Mouse (Mus musculus) heart, adult 2 months (tissue): Measurements from ENCODE around the gene Ubac2. TPM values are rescaled to one million over a fixed set of nuclear protein-coding genes. Genes with fewer than 3 reads are reported as not detected.

Experiments
- DNase-seq, 2 experiments: peaks; one replicate each; pipeline ENCODE4 v3.0.0; 2021
- H3K27ac ChIP-seq: fragments of 200-600 bp; 2 replicates; pipeline ENCODE4 v1.8.1; 2022
- H3K27me3 ChIP-seq: fragments of 200-500 bp; 2 replicates; pipeline ENCODE4 v1.6.1; 2012; ENCODE audit warnings: mild to moderate bottlenecking, low read length, inconsistent platforms, mixed read lengths; ENCODE audit not compliant: control insufficient read depth, insufficient read depth
- H3K36me3 ChIP-seq: fragments of 200-500 bp; 2 replicates; pipeline ENCODE4 v1.6.1; 2012; ENCODE audit warnings: low read length, inconsistent platforms; ENCODE audit not compliant: control insufficient read depth, insufficient read depth
- H3K4me1 ChIP-seq: fragments of 200-500 bp; 2 replicates; pipeline ENCODE4 v1.6.1; 2011; ENCODE audit warnings: low read length; ENCODE audit not compliant: control insufficient read depth, insufficient read depth
- H3K4me3 ChIP-seq: fragments of 200-600 bp; 2 replicates; pipeline ENCODE4 v1.8.1; 2022
- H3K79me2 ChIP-seq: fragments of 200-500 bp; replicated peaks from 2 replicates; pipeline ENCODE4 v1.6.1; 2012; ENCODE audit warnings: mild to moderate bottlenecking, inconsistent platforms, low read length, moderate library complexity, mixed read lengths; ENCODE audit not compliant: control insufficient read depth, insufficient read depth
- H3K9ac ChIP-seq: fragments of 200-500 bp; 2 replicates; pipeline ENCODE4 v1.6.1; 2012; ENCODE audit warnings: low read depth, mild to moderate bottlenecking, control low read depth, inconsistent platforms, low read length, mixed read lengths
- CTCF ChIP-seq: fragments of 200-600 bp; IDR thresholded peaks from 2 replicates; pipeline ENCODE4 v1.8.1; 2022; ENCODE audit warnings: antibody characterized with exemption, mild to moderate bottlenecking, moderate library complexity
- EP300 ChIP-seq: fragments of 200-500 bp; IDR thresholded peaks from 2 replicates; pipeline ENCODE4 v1.6.1; 2011; ENCODE audit warnings: low read depth, low read length, control low read depth; ENCODE audit not compliant: insufficient read depth
- POLR2A ChIP-seq: fragments of 200-500 bp; IDR thresholded peaks from 2 replicates; pipeline ENCODE4 v1.6.1; 2011; ENCODE audit warnings: mild to moderate bottlenecking, low read depth, low read length, control low read depth; ENCODE audit not compliant: insufficient read depth
- WGBS: fragments of 180-500 bp; shearing (Covaris S2); methylation state at CpG from one replicate; pipeline ENCODE4 v1.1.7; 2018; 5-methylcytosine and 5-hydroxymethylcytosine counted together
- intact Hi-C: fragments of 180-260 bp; cut with DNase I; formaldehyde crosslinking; loops from one replicate; pipeline ENCODE4 v1.15.1; 2025
- polyA plus RNA-seq: library from polyadenylated mRNA; depleted of rRNA; stranded (reverse); fragments of >200 nt; gene quantifications from 2 replicates; pipeline ENCODE4 v1.2.3, GENCODE M21; 2012
- total RNA-seq, 2 experiments: library from RNA; stranded (reverse); gene quantifications; 2 replicates each; pipeline ENCODE4 v1.2.3; 2021

Ubac2 gene
- total and polyA plus RNA-seq, 3 experiments, result 30.4 to 37.0 (median 31.9) TPM

DNA sequence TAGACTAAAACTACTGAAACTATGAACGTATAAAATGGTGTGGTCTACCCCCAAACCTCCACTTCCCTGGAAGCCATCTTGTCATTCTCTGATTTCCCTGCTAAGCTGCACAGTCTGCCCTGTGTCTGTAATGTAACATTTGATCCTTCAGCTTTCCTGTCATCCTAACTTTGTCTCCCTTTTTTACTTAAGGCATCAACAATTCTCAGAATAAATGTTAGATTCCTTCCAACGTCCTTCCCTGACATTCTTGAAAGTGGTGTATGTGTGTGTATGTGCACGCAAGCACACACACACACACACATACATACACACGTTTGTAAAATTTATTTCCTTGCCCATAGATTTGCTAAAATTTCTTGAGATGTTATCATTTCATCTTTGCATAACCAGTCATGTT lies 81.6 kb downstream of the Ubac2 start:
- intact Hi-C loops, result no loop called here
- H3K4me3 ChIP-seq, result no peak overlapping the region
- no peak for DNase-seq
- H3K79me2 ChIP-seq, result no peaks in the 10 kb centered on the region
- TF ChIP-seq CTCF, result no peak
- TF ChIP-seq EP300, result no peak
- no peak for TF ChIP-seq POLR2A
- H3K9ac ChIP-seq, result no peak overlapping the region
- no peaks in the 10 kb centered on the region for H3K27me3 ChIP-seq
- H3K4me1 ChIP-seq, result peaks cover 7% of the 10 kb centered on the region
- 82% methylated on average over 4 of the region's 4 CpGs for WGBS
- no peak overlapping the region for H3K27ac ChIP-seq
- no peaks in the 10 kb centered on the region for H3K36me3 ChIP-seq

DNA sequence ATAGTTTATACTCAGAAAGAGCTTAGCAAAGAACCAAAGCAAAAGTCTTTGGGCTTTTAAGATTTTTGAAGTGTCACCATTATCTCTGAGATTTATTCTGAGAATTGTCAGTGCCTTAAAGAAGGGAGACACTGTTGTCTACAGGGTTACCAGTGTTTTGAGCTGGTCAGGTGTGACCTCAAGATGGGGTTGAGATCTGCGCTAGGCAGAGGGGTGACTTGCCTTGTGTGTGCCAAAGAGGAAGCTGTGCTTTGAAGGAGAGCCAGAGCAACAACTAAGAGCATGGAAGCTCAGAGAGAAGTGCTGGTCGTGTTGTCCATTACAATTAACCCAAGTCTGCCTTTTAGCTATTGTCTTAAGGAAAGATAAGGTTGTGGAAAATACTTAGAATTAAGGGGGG lies 82.1 kb downstream of the Ubac2 start:
- Histone ChIP-seq H3K9ac (no peak overlapping the region), H3K4me1 (peaks cover 7% of the 10 kb centered on the region), H3K27me3 (no peaks in the 10 kb centered on the region), H3K36me3 (no peaks in the 10 kb centered on the region), H3K79me2 (0 out of 2 replicates have a peak, but pooled peaks cover 2% of the 10 kb centered on the region), H3K27ac (no peak overlapping the region), H3K4me3 (no peak overlapping the region)
- intact Hi-C loops, result no loop called here
- WGBS, result 38% methylated on average over 2 of the region's 2 CpGs
- DNase-seq, result no peak
- TF ChIP-seq CTCF (no peak), EP300 (no peak), POLR2A (no peak)

DNA sequence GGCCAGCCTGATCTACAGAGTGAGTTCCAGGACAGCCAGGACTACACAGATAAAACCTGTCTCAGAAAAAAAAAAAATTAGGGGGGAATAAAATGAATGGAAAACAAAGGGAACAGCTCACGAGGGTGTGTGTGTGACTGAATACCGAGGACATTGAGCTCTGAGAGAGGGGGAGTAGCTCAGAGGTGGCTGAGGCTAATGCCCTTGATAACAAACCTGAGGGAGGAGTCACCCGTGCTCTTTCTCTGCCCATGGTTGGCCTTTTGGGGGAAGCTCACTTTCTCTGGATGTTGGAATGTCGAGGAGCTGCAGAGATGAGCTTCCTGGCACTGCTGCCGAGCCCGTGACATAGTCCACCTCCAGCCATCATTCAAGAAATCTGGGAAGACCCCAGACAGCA lies 82.6 kb downstream of the Ubac2 start:
- H3K4me1 ChIP-seq, result peaks cover 7% of the 10 kb centered on the region
- intact Hi-C loops, result no loop called here
- DNase-seq, result no peak

DNA sequence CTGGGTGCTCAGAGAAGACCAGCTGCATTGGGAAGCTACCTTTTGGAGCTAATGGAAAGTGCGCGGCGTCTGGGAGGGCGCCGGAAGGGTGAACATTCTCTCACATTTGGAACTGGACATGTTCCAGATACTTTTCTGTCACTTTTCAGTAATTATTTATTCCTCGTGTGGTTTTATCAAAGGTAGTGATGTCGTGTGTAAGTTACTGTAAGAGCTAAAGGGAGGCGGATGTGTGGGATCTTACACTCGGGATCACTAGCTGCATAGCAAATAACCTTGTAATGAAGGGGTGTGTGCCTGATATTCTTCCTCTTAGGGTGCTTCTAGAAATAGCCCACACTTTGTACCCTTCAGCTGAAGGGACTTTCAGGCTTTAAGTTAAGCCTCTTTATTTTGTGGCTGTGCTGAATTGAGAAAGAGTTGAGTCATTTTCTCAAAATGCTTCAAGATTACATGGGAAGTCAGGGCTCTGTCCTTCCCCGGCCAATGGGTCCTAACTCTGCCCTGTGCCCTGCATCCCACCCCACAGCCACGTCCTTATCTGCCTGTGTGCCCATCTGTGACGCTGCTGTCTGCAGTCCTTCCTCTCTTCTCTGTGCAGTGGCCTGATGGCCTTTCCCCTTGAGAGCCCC lies 83.2 kb downstream of the Ubac2 start:
- TF ChIP-seq POLR2A (0 out of 2 replicates have a peak, but pooled peaks have one; percentile 15), EP300 (no peak)
- no peak overlapping the region for H3K9ac ChIP-seq

More for the DNA sequence above, 82.6 kb downstream of the Ubac2 start:
- 0 out of 2 replicates have a peak, but pooled peaks cover 4% of the 10 kb centered on the region for H3K79me2 ChIP-seq
- no peaks in the 10 kb centered on the region for H3K36me3 ChIP-seq
- no peaks in the 10 kb centered on the region for H3K27me3 ChIP-seq
- 45% methylated on average over 6 of the region's 6 CpGs for WGBS
- TF ChIP-seq CTCF (no peak), POLR2A (no peak), EP300 (no peak)
- no peak overlapping the region for H3K4me3 ChIP-seq
- no peak overlapping the region for H3K9ac ChIP-seq
- 0 out of 2 replicates have a peak overlapping the region, but pooled peaks have one; percentile 12 for H3K27ac ChIP-seq

DNA sequence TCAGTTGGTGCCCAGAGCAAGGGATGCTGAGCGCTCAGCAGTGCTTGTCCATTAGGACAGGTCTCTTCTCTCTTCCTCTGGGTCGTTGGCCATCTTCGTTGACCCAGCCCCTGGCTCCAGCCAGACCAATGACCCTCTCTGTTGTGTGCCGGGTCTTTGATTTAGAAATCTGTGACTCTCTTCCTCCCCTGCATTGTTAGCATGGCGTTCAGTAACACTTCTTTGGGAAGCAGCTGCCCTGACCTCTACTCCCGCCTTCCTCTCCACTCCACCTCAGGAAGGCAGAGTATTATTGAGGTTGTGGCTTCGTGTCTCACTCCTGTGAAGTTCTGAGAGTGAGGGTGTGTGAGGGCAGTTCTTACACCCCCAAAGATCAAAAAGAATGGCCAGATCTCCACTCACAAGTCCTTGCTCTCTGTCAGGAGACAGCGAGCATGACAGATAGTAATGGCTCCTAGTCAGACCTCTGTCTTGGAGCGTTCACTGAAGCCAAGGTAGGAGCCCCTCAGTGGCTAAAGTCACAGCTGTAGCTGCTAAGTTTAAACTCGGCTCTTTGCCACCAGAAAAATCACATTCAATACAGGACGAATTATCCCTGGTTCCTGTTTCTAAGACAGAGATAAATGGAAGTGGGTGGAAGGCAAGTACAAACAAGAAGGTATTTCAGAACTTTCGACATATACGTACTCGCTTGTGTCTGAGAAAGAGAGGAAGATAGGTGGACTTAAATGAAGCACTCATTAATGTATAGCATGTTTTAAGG lies 83.9 kb downstream of the Ubac2 start:
- H3K27me3 ChIP-seq, result no peaks in the 10 kb centered on the region
- H3K36me3 ChIP-seq, result no peaks in the 10 kb centered on the region
- 0 out of 2 replicates have a peak, but pooled peaks cover 4% of the 10 kb centered on the region for H3K79me2 ChIP-seq
- TF ChIP-seq POLR2A, result no peak
- no peak for TF ChIP-seq CTCF
- TF ChIP-seq EP300, result no peak
- no peak overlapping the region for H3K4me3 ChIP-seq
- peak; percentile 24 to 29 for DNase-seq
- 51% methylated on average over 14 of the region's 14 CpGs for WGBS
- intact Hi-C loops, result no loop called here
- peaks cover 7% of the 10 kb centered on the region for H3K4me1 ChIP-seq
- no peak overlapping the region for H3K9ac ChIP-seq
- peak overlapping the region; percentile 43 for H3K27ac ChIP-seq

More for the DNA sequence above, 83.2 kb downstream of the Ubac2 start:
- no peak for DNase-seq
- WGBS, result 49% methylated on average over 12 of the region's 12 CpGs
- H3K79me2 ChIP-seq, result 0 out of 2 replicates have a peak, but pooled peaks cover 4% of the 10 kb centered on the region
- no peak overlapping the region for H3K4me3 ChIP-seq
- H3K27ac ChIP-seq, result peak overlapping the region; percentile 43
- no peaks in the 10 kb centered on the region for H3K36me3 ChIP-seq
- peaks cover 7% of the 10 kb centered on the region for H3K4me1 ChIP-seq
- no peaks in the 10 kb centered on the region for H3K27me3 ChIP-seq
- intact Hi-C loops, result no loop called here

DNA sequence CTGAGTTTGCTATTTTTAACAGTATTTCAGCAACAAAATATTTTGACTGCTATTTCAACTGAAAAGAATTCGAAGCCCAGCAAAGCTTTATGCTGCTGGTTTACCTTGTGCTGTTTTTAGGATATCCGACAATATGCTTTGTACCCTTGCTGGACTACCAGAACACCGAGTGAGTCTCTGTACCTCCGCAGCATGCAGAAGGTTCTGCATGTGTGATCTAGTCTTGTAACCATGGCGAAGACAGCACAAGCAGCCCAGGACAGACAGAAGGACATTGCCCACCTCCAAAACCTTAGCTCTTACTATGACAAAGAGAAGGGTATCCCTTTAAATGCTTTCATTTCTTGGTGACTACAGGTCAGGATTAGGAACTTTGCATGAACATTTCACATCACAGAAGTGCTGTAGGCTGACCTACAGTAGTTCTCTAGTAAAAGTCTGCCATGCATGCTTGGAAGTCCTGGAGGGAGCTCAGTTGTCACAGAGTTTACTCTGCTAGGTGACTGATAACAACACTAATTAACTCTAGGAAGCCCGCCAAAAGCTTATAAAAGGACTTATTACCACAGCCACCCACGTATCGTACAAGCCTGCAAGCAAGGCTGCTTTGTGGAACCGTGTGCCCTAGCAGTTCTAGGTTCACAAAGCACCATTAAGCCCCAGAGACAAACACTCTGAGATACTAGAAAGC lies 85.0 kb downstream of the Ubac2 start:
- intact Hi-C loops, result no loop called here
- Histone ChIP-seq H3K27ac (peak overlapping the region; percentile 7), H3K9ac (no peak overlapping the region), H3K27me3 (no peaks in the 10 kb centered on the region), H3K4me3 (peak overlapping the region; percentile 3; the same call in 1 of the 2 replicates), H3K79me2 (0 out of 2 replicates have a peak, but pooled peaks cover 4% of the 10 kb centered on the region), H3K36me3 (no peaks in the 10 kb centered on the region), H3K4me1 (peaks cover 7% of the 10 kb centered on the region)
- TF ChIP-seq EP300 (no peak), CTCF (no peak), POLR2A (no peak)
- 48% methylated on average over 9 of the region's 9 CpGs for WGBS
- DNase-seq, result no peak
